Mouse (Mus musculus) ovary, postnatal 36 days (tissue): ENCODE measurements at regions not wholly inside any gene's neighbourhood (a gene's known extent, or its start where the extent isn't known, plus 50 kb on each side); places are given as distances from the start of the nearest gene placed in this dataset.
A peak's percentile ranks its signal among the peaks of the same experiment; 100 is the strongest.

Experiments used
- DNase-seq: peaks from one replicate; pipeline ENCODE4 v3.0.0; 2022; ENCODE audit warnings: low spot score, mixed read lengths

- no peak for DNase-seq
These were observed 146.5 kb upstream of the Usp24 start for GRCm38 (mm10) chr4:106169466-106169865.

GRCm38 (mm10) chr4:106170731-106171130 lies 145.3 kb upstream of the Usp24 start:
- DNase-seq: no peak

GRCm38 (mm10) chr4:106175352-106175751 lies 140.7 kb upstream of the Usp24 start:
- DNase-seq: no peak

- DNase-seq: peak; percentile 25
These were observed 130.1 kb upstream of the Usp24 start for GRCm38 (mm10) chr4:106185745-106186501.

- DNase-seq: no peak
These were observed 129.3 kb upstream of the Usp24 start for GRCm38 (mm10) chr4:106186684-106187083.

GRCm38 (mm10) chr4:106190248-106190647 lies 125.8 kb upstream of the Usp24 start:
- DNase-seq: no peak

- DNase-seq: no peak
These were observed 124.7 kb upstream of the Usp24 start for GRCm38 (mm10) chr4:106191331-106191730.

- no peak for DNase-seq
These were observed 124.2 kb upstream of the Usp24 start for GRCm38 (mm10) chr4:106191843-106192242.

- no peak for DNase-seq
These were observed 122.6 kb upstream of the Usp24 start for GRCm38 (mm10) chr4:106193204-106193945.

- no peak for DNase-seq
These were observed 120.4 kb upstream of the Usp24 start for GRCm38 (mm10) chr4:106195497-106196166.

GRCm38 (mm10) chr4:106199833-106200232 lies 116.2 kb upstream of the Usp24 start:
- DNase-seq: peak; percentile 53

GRCm38 (mm10) chr4:106200241-106200640 lies 115.8 kb upstream of the Usp24 start:
- DNase-seq: no peak

- DNase-seq: no peak
These were observed 113.5 kb upstream of the Usp24 start for GRCm38 (mm10) chr4:106202554-106202953.

GRCm38 (mm10) chr4:106205200-106205599 lies 110.8 kb upstream of the Usp24 start:
- no peak for DNase-seq

- no peak for DNase-seq
These were observed 110.0 kb upstream of the Usp24 start for GRCm38 (mm10) chr4:106206023-106206422.

- no peak for DNase-seq
These were observed 106.5 kb upstream of the Usp24 start for GRCm38 (mm10) chr4:106209465-106209864.

- DNase-seq: no peak
These were observed 106.0 kb upstream of the Usp24 start for GRCm38 (mm10) chr4:106209975-106210374.

GRCm38 (mm10) chr4:106214170-106214569 lies 101.8 kb upstream of the Usp24 start:
- DNase-seq: no peak

- no peak for DNase-seq
These were observed 95.4 kb upstream of the Usp24 start for GRCm38 (mm10) chr4:106220621-106221020.

GRCm38 (mm10) chr4:106225184-106225862 lies 90.7 kb upstream of the Usp24 start:
- DNase-seq: peak; percentile 50

- DNase-seq: no peak
These were observed 88.6 kb upstream of the Usp24 start for GRCm38 (mm10) chr4:106227428-106227827.

GRCm38 (mm10) chr4:106228534-106228933 lies 87.5 kb upstream of the Usp24 start:
- DNase-seq: peak; percentile 73
